Mouse (Mus musculus): ENCODE results near the gene Ppp6c. TPM values are rescaled to one million over a fixed set of nuclear protein-coding genes. Genes with fewer than 3 reads are reported as not detected.

Gene Ppp6c
- polyA plus RNA-seq, 1 experiment from 2014 or later = 79.8 TPM

DNA sequence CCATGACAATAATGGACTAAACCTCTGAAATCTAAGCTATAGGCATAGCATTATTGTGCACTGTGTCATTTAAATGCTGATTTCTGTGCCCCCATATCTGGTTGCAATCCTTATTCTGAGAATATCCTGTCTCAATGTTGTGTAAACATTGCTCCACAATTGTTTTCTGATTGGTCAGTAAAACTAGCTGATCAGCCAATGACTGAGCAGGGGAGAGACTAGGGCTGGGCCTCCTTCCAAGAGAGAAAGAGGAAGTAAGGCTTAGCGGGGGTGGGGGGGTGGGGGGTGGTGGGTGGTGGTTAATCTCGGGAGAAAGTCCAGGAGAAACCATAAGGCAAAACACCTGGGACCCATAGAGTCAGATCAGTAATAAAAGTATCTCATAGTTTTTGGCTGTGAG, 78.2 kb downstream of the Ppp6c start:
- H3K27me3 ChIP-seq (ENCODE audit: insufficient read depth, low read length) = no peaks in the 10 kb centered on the region
- no peak for ATAC-seq (ENCODE audit: insufficient read depth)
- H3K27ac ChIP-seq (ENCODE audit: low read depth) = no peak overlapping the region
- H3K4me3 ChIP-seq (ENCODE audit: low read depth, low read length) = no peak overlapping the region
- H3K4me1 ChIP-seq (ENCODE audit: insufficient read depth) = no peaks in the 10 kb centered on the region
- H3K36me3 ChIP-seq (ENCODE audit: insufficient read depth) = 0 out of 2 replicates have a peak, but pooled peaks cover 4% of the 10 kb centered on the region
- 51% methylated on average over 2 of the region's 2 CpGs for whole genome bisulfite sequencing
- no peak overlapping the region for H3K9ac ChIP-seq
- H3K9me3 ChIP-seq (ENCODE audit: low read depth, low read length) = no peaks in the 10 kb centered on the region
- no peak for TF ChIP-seq CTCF (IDR thresholded peaks at IDR 0.05; ENCODE audit: low read depth)
- no peak for DNase-seq
- no peak overlapping the region for H3K4me2 ChIP-seq

DNA sequence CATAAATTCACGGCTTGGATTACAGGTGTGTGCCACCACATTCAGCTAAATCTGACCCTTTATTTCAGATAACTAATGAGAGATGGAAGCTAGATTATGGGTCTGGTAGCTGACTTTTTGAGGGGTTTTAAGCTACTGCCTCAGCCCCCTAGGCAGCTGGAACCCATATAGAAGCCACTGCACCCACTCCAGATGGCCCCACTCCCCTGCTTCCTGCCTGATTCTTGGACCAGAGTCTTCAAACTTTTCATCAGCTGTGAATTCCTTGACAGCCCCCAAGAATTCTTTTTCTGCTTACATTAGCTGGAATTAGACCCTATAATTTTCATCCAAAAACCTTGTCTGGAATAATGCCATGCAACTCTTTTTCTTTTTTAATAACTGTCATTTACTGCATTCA, 79.8 kb downstream of the Ppp6c start:
- no peak for TF ChIP-seq CTCF (IDR thresholded peaks at IDR 0.05; ENCODE audit: low read depth)
- no peak overlapping the region for H3K4me2 ChIP-seq
- ATAC-seq (ENCODE audit: insufficient read depth) (peak; percentile 35; the same call in 1 of the 2 replicates), DNase-seq (peak; percentile 36)
- H3K9me3 ChIP-seq (ENCODE audit: low read depth, low read length) = no peaks in the 10 kb centered on the region
- H3K4me3 ChIP-seq (ENCODE audit: low read depth, low read length) = no peak overlapping the region
- WGBS = 94% methylated on average over 1 of the region's 1 CpGs
- H3K36me3 ChIP-seq (ENCODE audit: insufficient read depth) = 0 out of 2 replicates have a peak, but pooled peaks cover 4% of the 10 kb centered on the region
- no peak overlapping the region for H3K9ac ChIP-seq
- no peaks in the 10 kb centered on the region for H3K4me1 ChIP-seq (ENCODE audit: insufficient read depth)
- H3K27me3 ChIP-seq (ENCODE audit: insufficient read depth, low read length) = no peaks in the 10 kb centered on the region
- no peak overlapping the region for H3K27ac ChIP-seq (ENCODE audit: low read depth)

Other genes starting within 250 kb of the Ppp6c start
- gene Wdr38, start 229.0 kb downstream of the Ppp6c start, polyA plus RNA-seq (2014; fragmentation: Nextera tagmentation; extraction: Ambion mirVana) = 1.1 and 1.2 TPM in 2 replicates
- gene Arpc5l, start 221.1 kb downstream of the Ppp6c start, polyA plus RNA-seq (2014; fragmentation: Nextera tagmentation; extraction: Ambion mirVana) = 132 and 136 TPM in 2 replicates
- gene Rpl35, start 220.8 kb downstream of the Ppp6c start, polyA plus RNA-seq (2014; fragmentation: Nextera tagmentation; extraction: Ambion mirVana) = 935 and 1,086 TPM in 2 replicates
- gene Golga1, start 160.9 kb downstream of the Ppp6c start, polyA plus RNA-seq (2014; fragmentation: Nextera tagmentation; extraction: Ambion mirVana) = 24.5 and 27.2 TPM in 2 replicates
- gene Scai, start 35.7 kb downstream of the Ppp6c start, polyA plus RNA-seq (2014; fragmentation: Nextera tagmentation; extraction: Ambion mirVana) = 8.0 and 8.1 TPM in 2 replicates